In the genomic region with DNA sequence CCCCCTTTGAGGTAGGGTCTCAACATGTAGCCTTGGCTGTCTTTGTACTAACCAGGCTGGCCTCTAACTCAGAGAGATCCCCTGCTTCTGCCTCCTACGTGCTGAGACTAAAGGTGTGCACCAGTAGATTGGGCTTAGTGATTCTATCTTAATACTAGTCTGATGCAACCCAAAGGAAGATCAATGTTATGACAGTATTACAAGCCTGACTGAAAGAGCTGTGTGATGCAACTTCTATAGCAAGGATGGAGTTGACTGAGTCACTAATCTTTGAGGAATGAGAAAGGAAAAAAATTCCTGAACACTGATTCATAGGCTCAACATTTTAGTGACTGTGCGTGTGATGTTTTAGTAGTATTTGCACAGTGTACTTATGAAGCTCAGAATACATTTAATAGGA, we compare ENCODE assay signal across 11 mouse cellular contexts. TPM values are rescaled to one million over a fixed set of nuclear protein-coding genes. Genes with fewer than 3 reads are reported as not detected.
DNase-seq lines count a peak whose midpoint lies in the region; ATAC-seq lines count a peak whose summit lies in the region.
"Had no signal": no experiment of that assay in that cellular context is flagged by ENCODE, and none has a peak within 500 bp of the region (broad histone marks: within the 10 kb centered on the region; RNA-seq: fewer than 3 reads in every experiment).

No protein-coding gene starts in this region.

- no peak overlapping the region for H3K4me2 ChIP-seq in forebrain, embryonic 14.5 days (ENCODE audit: low read length)
- H3K4me2 ChIP-seq in lung, embryonic 16.5 days (ENCODE audit: low read depth, low read length) = no peak overlapping the region
- peak overlapping the region; percentile 61 for H3K4me2 ChIP-seq in neural tube, embryonic 15.5 days

- no peak overlapping the region for H3K27ac ChIP-seq in forebrain, embryonic 10.5 days
- H3K27ac ChIP-seq in forebrain, embryonic 14.5 days (ENCODE audit: low read depth, low read length) = no peak overlapping the region
- no peak overlapping the region for H3K27ac ChIP-seq in lung, embryonic 16.5 days (ENCODE audit: low read length)
- no peak overlapping the region for H3K27ac ChIP-seq in limb, embryonic 10.5 days
- H3K27ac ChIP-seq in neural tube, embryonic 15.5 days (replicated peaks) = no peak overlapping the region

- peaks cover 38% of the 10 kb centered on the region for H3K36me3 ChIP-seq in forebrain, embryonic 10.5 days (replicated peaks)
- H3K36me3 ChIP-seq in forebrain, embryonic 14.5 days (ENCODE audit: control insufficient read depth, insufficient read depth, low read length) = peaks cover 21% of the 10 kb centered on the region
- H3K36me3 ChIP-seq in lung, embryonic 16.5 days (ENCODE audit: control insufficient read depth, insufficient read depth, low read length) = peaks cover 20% of the 10 kb centered on the region
- H3K36me3 ChIP-seq in limb, embryonic 10.5 days = peaks cover 36% of the 10 kb centered on the region
- peaks cover 17% of the 10 kb centered on the region for H3K36me3 ChIP-seq in neural tube, embryonic 15.5 days

- WGBS in forebrain, embryonic 10.5 days = 97% methylated on average over 2 of the region's 2 CpGs
- WGBS in forebrain, embryonic 14.5 days = 93% methylated on average over 2 of the region's 2 CpGs
- 83% methylated on average over 2 of the region's 2 CpGs for WGBS in lung, embryonic 16.5 days
- over 99% methylated on average over 2 of the region's 2 CpGs for WGBS in limb, embryonic 10.5 days
- 93% methylated on average over 2 of the region's 2 CpGs for WGBS in neural tube, embryonic 15.5 days

- no peaks in the 10 kb centered on the region for H3K9me3 ChIP-seq in forebrain, embryonic 10.5 days
- H3K9me3 ChIP-seq in forebrain, embryonic 14.5 days (replicated peaks; ENCODE audit: control insufficient read depth, low read length) = no peaks in the 10 kb centered on the region
- H3K9me3 ChIP-seq in lung, embryonic 16.5 days (ENCODE audit: control insufficient read depth, low read length) = no peaks in the 10 kb centered on the region
- H3K9me3 ChIP-seq in limb, embryonic 10.5 days (replicated peaks) = no peaks in the 10 kb centered on the region
- no peaks in the 10 kb centered on the region for H3K9me3 ChIP-seq in neural tube, embryonic 15.5 days (replicated peaks)

- ATAC-seq in forebrain, embryonic 14.5 days = no peak
- ATAC-seq in lung, embryonic 16.5 days (ENCODE audit: low read depth) = no peak
- ATAC-seq in neural tube, embryonic 15.5 days (ENCODE audit: low FRiP score) = no peak

- H3K4me3 ChIP-seq in forebrain, embryonic 10.5 days = peak overlapping the region; percentile 75
- no peak overlapping the region for H3K4me3 ChIP-seq in forebrain, embryonic 14.5 days (ENCODE audit: low read depth, low read length)
- H3K4me3 ChIP-seq in lung, embryonic 16.5 days (ENCODE audit: low read length) = no peak overlapping the region; the same call in 1 of the 2 replicates
- H3K4me3 ChIP-seq in limb, embryonic 10.5 days = peak overlapping the region; percentile 96
- H3K4me3 ChIP-seq in neural tube, embryonic 15.5 days (replicated peaks) = peak overlapping the region; percentile 81; the same call in 1 of the 2 replicates

- peaks cover 31% of the 10 kb centered on the region for H3K4me1 ChIP-seq in forebrain, embryonic 10.5 days
- H3K4me1 ChIP-seq in forebrain, embryonic 14.5 days (ENCODE audit: control insufficient read depth, insufficient read depth, low read length) = peaks cover 26% of the 10 kb centered on the region
- H3K4me1 ChIP-seq in lung, embryonic 16.5 days (replicated peaks; ENCODE audit: control insufficient read depth, insufficient read depth, low read length) = peaks cover 29% of the 10 kb centered on the region
- H3K4me1 ChIP-seq in limb, embryonic 10.5 days = peaks cover 28% of the 10 kb centered on the region
- peaks cover 33% of the 10 kb centered on the region for H3K4me1 ChIP-seq in neural tube, embryonic 15.5 days

- no peak overlapping the region for H3K9ac ChIP-seq in forebrain, embryonic 14.5 days (ENCODE audit: low read length)
- H3K9ac ChIP-seq in lung, embryonic 16.5 days (ENCODE audit: low read length) = 0 out of 2 replicates have a peak overlapping the region, but pooled peaks have one; percentile 28
- no peak overlapping the region; the same call in 1 of the 2 replicates for H3K9ac ChIP-seq in neural tube, embryonic 15.5 days (replicated peaks)

- no peak for DNase-seq in forebrain, embryonic 10.5 days (ENCODE audit: extremely low spot score, low spot score)
- no peak for DNase-seq in forebrain, embryonic 14.5 days (ENCODE audit: low spot score)
- DNase-seq in lung, adult 18-20 months = no peak
- no peak for DNase-seq in limb, embryonic 10.5 days (ENCODE audit: low spot score)
- no peak for DNase-seq in cerebellum, adult 8-10 months
- DNase-seq in cerebellum, postnatal 10 days = no peak
- DNase-seq: cerebellum, postnatal 14 days; kidney, postnatal 14 days; right cerebral cortex, postnatal 14 days had no signal

- H3K27me3 ChIP-seq in forebrain, embryonic 10.5 days (ENCODE audit: poor library complexity, severe bottlenecking) = no peaks in the 10 kb centered on the region
- H3K27me3 ChIP-seq in forebrain, embryonic 14.5 days (replicated peaks; ENCODE audit: control insufficient read depth, insufficient read depth, low read length) = no peaks in the 10 kb centered on the region
- no peaks in the 10 kb centered on the region for H3K27me3 ChIP-seq in lung, embryonic 16.5 days (ENCODE audit: control insufficient read depth, insufficient read depth, low read depth, low read length)
- H3K27me3 ChIP-seq in limb, embryonic 10.5 days (ENCODE audit: low read depth, poor library complexity, severe bottlenecking) = no peaks in the 10 kb centered on the region
- H3K27me3 ChIP-seq in neural tube, embryonic 15.5 days (replicated peaks) = no peaks in the 10 kb centered on the region

RNA-seq across cellular contexts. Expression of gene Hspa5, which starts 1.7 kb away (rescaled TPM):
- polyA plus RNA-seq in forebrain, embryonic 10.5 days (2016; fragmentation: Nextera tagmentation; extraction: Ambion mirVana) = 821 and 974 TPM in 2 replicates
- polyA plus RNA-seq in forebrain, embryonic 14.5 days (2014; fragmentation: Nextera tagmentation; extraction: Ambion mirVana) = 384 and 454 TPM in 2 replicates
- polyA plus RNA-seq in lung, embryonic 16.5 days (2015; fragmentation: Nextera tagmentation; extraction: Ambion mirVana) = 940 and 945 TPM in 2 replicates
- polyA plus RNA-seq in limb, embryonic 10.5 days (2016; fragmentation: Nextera tagmentation; extraction: Ambion mirVana) = 841 and 852 TPM in 2 replicates
- polyA plus RNA-seq in neural tube, embryonic 15.5 days (2015; fragmentation: Nextera tagmentation; extraction: Ambion mirVana) = 475 and 549 TPM in 2 replicates

RNA-seq across cellular contexts. Expression of gene Gapvd1, which starts 15.0 kb away (rescaled TPM):
- polyA plus RNA-seq in forebrain, embryonic 10.5 days (2016; fragmentation: Nextera tagmentation; extraction: Ambion mirVana) = 89.4 and 94.9 TPM in 2 replicates
- 100 and 105 TPM in 2 replicates for polyA plus RNA-seq in forebrain, embryonic 14.5 days (2014; fragmentation: Nextera tagmentation; extraction: Ambion mirVana)
- 78.3 and 86.3 TPM in 2 replicates for polyA plus RNA-seq in lung, embryonic 16.5 days (2015; fragmentation: Nextera tagmentation; extraction: Ambion mirVana)
- polyA plus RNA-seq in limb, embryonic 10.5 days (2016; fragmentation: Nextera tagmentation; extraction: Ambion mirVana) = 84.5 and 92.0 TPM in 2 replicates
- 102 and 105 TPM in 2 replicates for polyA plus RNA-seq in neural tube, embryonic 15.5 days (2015; fragmentation: Nextera tagmentation; extraction: Ambion mirVana)

RNA-seq across cellular contexts. Expression of gene Rabepk, which starts 29.7 kb away (rescaled TPM):
- polyA plus RNA-seq in forebrain, embryonic 10.5 days (2016; fragmentation: Nextera tagmentation; extraction: Ambion mirVana) = 40.2 and 47.0 TPM in 2 replicates
- polyA plus RNA-seq in forebrain, embryonic 14.5 days (2014; fragmentation: Nextera tagmentation; extraction: Ambion mirVana) = 26.9 and 29.3 TPM in 2 replicates
- 35.4 and 36.3 TPM in 2 replicates for polyA plus RNA-seq in lung, embryonic 16.5 days (2015; fragmentation: Nextera tagmentation; extraction: Ambion mirVana)
- 42.8 and 43.6 TPM in 2 replicates for polyA plus RNA-seq in limb, embryonic 10.5 days (2016; fragmentation: Nextera tagmentation; extraction: Ambion mirVana)
- 23.2 and 31.7 TPM in 2 replicates for polyA plus RNA-seq in neural tube, embryonic 15.5 days (2015; fragmentation: Nextera tagmentation; extraction: Ambion mirVana)

RNA-seq across cellular contexts. Expression of gene Fbxw2, which starts 56.1 kb away (rescaled TPM):
- 78.7 and 80.9 TPM in 2 replicates for polyA plus RNA-seq in forebrain, embryonic 10.5 days (2016; fragmentation: Nextera tagmentation; extraction: Ambion mirVana)
- polyA plus RNA-seq in forebrain, embryonic 14.5 days (2014; fragmentation: Nextera tagmentation; extraction: Ambion mirVana) = 78.6 and 78.9 TPM in 2 replicates
- 81.8 and 89.5 TPM in 2 replicates for polyA plus RNA-seq in lung, embryonic 16.5 days (2015; fragmentation: Nextera tagmentation; extraction: Ambion mirVana)
- 69.7 and 81.2 TPM in 2 replicates for polyA plus RNA-seq in limb, embryonic 10.5 days (2016; fragmentation: Nextera tagmentation; extraction: Ambion mirVana)
- 101 and 102 TPM in 2 replicates for polyA plus RNA-seq in neural tube, embryonic 15.5 days (2015; fragmentation: Nextera tagmentation; extraction: Ambion mirVana)

Comparison
In these comparisons a context has a peak if more than half of its experiments do, and no peak if none do; other contexts are left out.
1. H3K4me3 ChIP-seq: peak in forebrain, embryonic 10.5 days (single experiment), limb, embryonic 10.5 days (single experiment) and neural tube, embryonic 15.5 days (single experiment); none in forebrain, embryonic 14.5 days (single experiment) and lung, embryonic 16.5 days (single experiment).